In the genomic region with DNA sequence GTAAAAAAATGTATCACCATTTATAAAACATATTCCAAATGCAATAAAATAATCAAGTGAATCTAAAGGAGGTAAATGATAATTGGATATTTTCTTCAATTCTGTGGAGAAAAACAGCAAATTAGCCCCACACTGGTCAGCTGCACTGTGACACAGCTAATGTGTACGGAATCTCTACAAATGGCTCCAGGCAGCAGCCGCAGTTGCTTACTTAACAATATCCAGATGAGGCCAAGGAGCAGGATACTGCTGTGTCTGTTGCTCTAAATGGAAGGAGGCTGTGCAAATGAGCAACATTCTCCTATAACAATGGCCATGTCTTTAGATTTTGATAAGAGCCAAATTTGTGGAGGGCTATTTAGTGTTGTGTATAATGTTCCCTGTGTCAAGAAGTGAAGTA, we compare ENCODE assay signal across 28 mouse cellular contexts.
A peak's percentile ranks its signal among the peaks of the same experiment; 100 is the strongest.
DNase-seq lines count a peak whose midpoint lies in the region; ATAC-seq and TF ChIP-seq lines count a peak whose summit lies in the region.
"Had no signal": no experiment of that assay in that cellular context is flagged by ENCODE, and none has a peak within 500 bp of the region (broad histone marks: within the 10 kb centered on the region; RNA-seq: fewer than 3 reads in every experiment).

No protein-coding gene starts in this region.

- TF ChIP-seq EP300 in liver, postnatal 0 days (IDR thresholded peaks at IDR 0.05; ENCODE audit: low read depth) = no peak

- H3K9ac ChIP-seq in midbrain, embryonic 12.5 days (replicated peaks) = no peak overlapping the region
- no peak overlapping the region for H3K9ac ChIP-seq in midbrain, embryonic 15.5 days
- no peak overlapping the region for H3K9ac ChIP-seq in embryonic facial prominence, embryonic 11.5 days (replicated peaks; ENCODE audit: low read length)
- no peak overlapping the region for H3K9ac ChIP-seq in liver, postnatal 0 days (replicated peaks)
- H3K9ac ChIP-seq: embryonic facial prominence, embryonic 15.5 days; heart, embryonic 12.5 days; hindbrain, embryonic 13.5 days; neural tube, embryonic 15.5 days had no signal

- WGBS in midbrain, embryonic 12.5 days = 45% methylated on average over 2 of the region's 2 CpGs
- WGBS in midbrain, embryonic 15.5 days = 42% methylated on average over 2 of the region's 2 CpGs
- WGBS in embryonic facial prominence, embryonic 11.5 days = 26% methylated on average over 2 of the region's 2 CpGs
- 81% methylated on average over 2 of the region's 2 CpGs for WGBS in liver, postnatal 0 days (ENCODE audit: insufficient replicate concordance)

- H3K9me3 ChIP-seq in midbrain, embryonic 12.5 days = no peaks in the 10 kb centered on the region
- H3K9me3 ChIP-seq in midbrain, embryonic 15.5 days = no peaks in the 10 kb centered on the region
- no peaks in the 10 kb centered on the region for H3K9me3 ChIP-seq in embryonic facial prominence, embryonic 11.5 days (replicated peaks; ENCODE audit: control insufficient read depth, low read length)
- no peaks in the 10 kb centered on the region for H3K9me3 ChIP-seq in liver, postnatal 0 days (ENCODE audit: low read length)
- H3K9me3 ChIP-seq: embryonic facial prominence, embryonic 15.5 days; heart, embryonic 12.5 days; hindbrain, embryonic 13.5 days; neural tube, embryonic 15.5 days had no signal

- no peak for ATAC-seq in midbrain, embryonic 12.5 days (ENCODE audit: low FRiP score, low read depth)
- ATAC-seq in midbrain, embryonic 15.5 days (replicated peaks) = no peak
- ATAC-seq in embryonic facial prominence, embryonic 11.5 days (replicated peaks; ENCODE audit: insufficient number of reproducible peaks, low FRiP score, low TSS enrichment, low read depth) = no peak
- no peak for ATAC-seq in megakaryocyte progenitor cell, adult 5-6 weeks (replicated peaks; ENCODE audit: poor library complexity)
- ATAC-seq in liver, postnatal 0 days = no peak
- ATAC-seq: inflammation-experienced regulatory T-cells, adult 6 months had no signal

- H3K4me1 ChIP-seq in midbrain, embryonic 12.5 days = peaks cover 25% of the 10 kb centered on the region
- peaks cover 15% of the 10 kb centered on the region for H3K4me1 ChIP-seq in midbrain, embryonic 15.5 days
- H3K4me1 ChIP-seq in embryonic facial prominence, embryonic 11.5 days (ENCODE audit: control insufficient read depth, insufficient read depth, low read length) = peaks cover 4% of the 10 kb centered on the region
- no peaks in the 10 kb centered on the region for H3K4me1 ChIP-seq in liver, postnatal 0 days (ENCODE audit: insufficient read depth)

- no peaks in the 10 kb centered on the region for H3K27me3 ChIP-seq in midbrain, embryonic 12.5 days
- H3K27me3 ChIP-seq in midbrain, embryonic 15.5 days (replicated peaks) = no peaks in the 10 kb centered on the region
- H3K27me3 ChIP-seq in embryonic facial prominence, embryonic 11.5 days (ENCODE audit: control insufficient read depth, insufficient read depth, low read length) = no peaks in the 10 kb centered on the region
- no peaks in the 10 kb centered on the region for H3K27me3 ChIP-seq in liver, postnatal 0 days (ENCODE audit: insufficient read depth, low read length)
- H3K27me3 ChIP-seq: embryonic facial prominence, embryonic 15.5 days; heart, embryonic 12.5 days; hindbrain, embryonic 13.5 days; neural tube, embryonic 15.5 days had no signal

- H3K4me3 ChIP-seq in midbrain, embryonic 12.5 days = no peak overlapping the region
- H3K4me3 ChIP-seq in midbrain, embryonic 15.5 days = no peak overlapping the region
- H3K4me3 ChIP-seq in embryonic facial prominence, embryonic 11.5 days (ENCODE audit: low read depth, low read length) = no peak overlapping the region
- no peak overlapping the region for H3K4me3 ChIP-seq in liver, postnatal 0 days (ENCODE audit: low read depth, low read length)
- H3K4me3 ChIP-seq: embryonic facial prominence, embryonic 15.5 days; gastrocnemius, adult 2 months; heart, embryonic 12.5 days; hindbrain, embryonic 13.5 days; left cerebral cortex, adult 2 months; neural tube, embryonic 15.5 days had no signal

- no peaks in the 10 kb centered on the region for H3K36me3 ChIP-seq in midbrain, embryonic 12.5 days
- H3K36me3 ChIP-seq in midbrain, embryonic 15.5 days (replicated peaks) = no peaks in the 10 kb centered on the region
- H3K36me3 ChIP-seq in embryonic facial prominence, embryonic 11.5 days (replicated peaks; ENCODE audit: control insufficient read depth, insufficient read depth, low read depth, low read length) = no peaks in the 10 kb centered on the region
- no peaks in the 10 kb centered on the region for H3K36me3 ChIP-seq in liver, postnatal 0 days (replicated peaks; ENCODE audit: insufficient read depth, low read length)
- H3K36me3 ChIP-seq: embryonic facial prominence, embryonic 15.5 days; heart, embryonic 12.5 days; hindbrain, embryonic 13.5 days; neural tube, embryonic 15.5 days had no signal

- no peak for TF ChIP-seq CTCF in liver, postnatal 0 days (IDR thresholded peaks at IDR 0.05; ENCODE audit: low read depth)

- peak; percentile 70 for DNase-seq in embryo, embryonic 10 days (ENCODE audit: low spot score)
- DNase-seq in embryonic facial prominence, embryonic 11.5 days (ENCODE audit: low spot score) = peak; percentile 79
- DNase-seq in liver, postnatal 0 days = no peak
- DNase-seq in gastrocnemius, postnatal 25 days = no peak
- DNase-seq: adrenal gland, postnatal 25 days; cerebellum, adult 9-10 months; gastrocnemius, adult 2 months; heart, adult 18-20 months; heart, postnatal 10 days; kidney, adult 18-20 months; layer of hippocampus, adult 9-11 months; left cerebral cortex, postnatal 4 days; lung, adult 18-20 months; lung, postnatal 10 days; right cerebral cortex, adult 18-20 months; right cerebral cortex, postnatal 4 days; thymus, postnatal 14 days had no signal

- no peak overlapping the region for H3K4me2 ChIP-seq in midbrain, embryonic 12.5 days (replicated peaks)
- no peak overlapping the region for H3K4me2 ChIP-seq in midbrain, embryonic 15.5 days
- H3K4me2 ChIP-seq in embryonic facial prominence, embryonic 11.5 days (ENCODE audit: low read depth, low read length) = no peak overlapping the region
- no peak overlapping the region for H3K4me2 ChIP-seq in liver, postnatal 0 days (ENCODE audit: low read depth, low read length)
- H3K4me2 ChIP-seq: embryonic facial prominence, embryonic 15.5 days; heart, embryonic 12.5 days; hindbrain, embryonic 13.5 days; liver, embryonic 11.5 days; neural tube, embryonic 15.5 days had no signal

- 0 out of 2 replicates have a peak overlapping the region, but pooled peaks have one; percentile 15 for H3K27ac ChIP-seq in midbrain, embryonic 12.5 days (replicated peaks)
- H3K27ac ChIP-seq in midbrain, embryonic 15.5 days = no peak overlapping the region
- no peak overlapping the region for H3K27ac ChIP-seq in embryonic facial prominence, embryonic 11.5 days (replicated peaks; ENCODE audit: low read depth, low read length)
- H3K27ac ChIP-seq in liver, postnatal 0 days (ENCODE audit: low read depth) = no peak overlapping the region
- H3K27ac ChIP-seq: embryonic facial prominence, embryonic 15.5 days; gastrocnemius, adult 2 months; hindbrain, embryonic 13.5 days; kidney, postnatal 0 days; left cerebral cortex, adult 2 months; neural tube, embryonic 15.5 days had no signal

Comparison
In these comparisons a context has a peak if more than half of its experiments do, and no peak if none do; other contexts are left out.
1. DNase-seq: peak in embryo, embryonic 10 days (single experiment) and embryonic facial prominence, embryonic 11.5 days (single experiment); none in liver, postnatal 0 days (single experiment) and gastrocnemius, postnatal 25 days (single experiment).